ENCODE assay signal across 10 mouse cellular contexts in the genomic region with DNA sequence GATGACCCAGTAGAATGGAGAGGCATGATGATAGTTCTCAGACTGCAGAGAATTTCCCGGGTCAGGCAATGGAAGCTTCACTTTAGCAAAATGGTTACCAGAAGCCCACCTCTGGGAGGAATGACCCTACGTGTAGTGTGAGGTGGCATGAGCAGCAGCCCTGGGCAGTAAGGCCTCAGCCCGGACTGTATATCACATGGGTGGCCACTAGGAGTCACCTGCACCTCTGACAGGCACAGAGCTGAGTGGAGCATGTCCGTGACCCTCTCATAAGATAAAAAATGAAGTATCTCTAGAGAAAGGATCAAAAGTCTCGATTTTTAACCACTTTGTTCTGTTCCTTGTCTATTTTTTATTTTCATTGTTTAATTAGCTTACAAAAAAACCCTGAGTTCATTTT. TPM values are rescaled to one million over a fixed set of nuclear protein-coding genes. Genes with fewer than 3 reads are reported as not detected.
A peak's percentile ranks its signal among the peaks of the same experiment; 100 is the strongest.
DNase-seq lines count a peak whose midpoint lies in the region; ATAC-seq lines count a peak whose summit lies in the region.
"Had no signal": no experiment of that assay in that cellular context is flagged by ENCODE, and none has a peak within 500 bp of the region (broad histone marks: within the 10 kb centered on the region; RNA-seq: fewer than 3 reads in every experiment).

No protein-coding gene starts in this region.

- no peaks in the 10 kb centered on the region for H3K9me3 ChIP-seq in liver, embryonic 13.5 days (replicated peaks)
- H3K9me3 ChIP-seq: stomach, embryonic 15.5 days had no signal

- no peaks in the 10 kb centered on the region for H3K27me3 ChIP-seq in liver, embryonic 13.5 days
- H3K27me3 ChIP-seq: stomach, embryonic 15.5 days had no signal

- no peak overlapping the region for H3K4me3 ChIP-seq in liver, embryonic 13.5 days (replicated peaks)
- H3K4me3 ChIP-seq: stomach, embryonic 15.5 days had no signal

- 39% methylated on average over 5 of the region's 5 CpGs for WGBS in liver, embryonic 13.5 days (ENCODE audit: insufficient replicate concordance)

- no peak overlapping the region for H3K27ac ChIP-seq in liver, embryonic 13.5 days
- H3K27ac ChIP-seq: macrophage; stomach, embryonic 15.5 days had no signal

- no peak overlapping the region for H3K4me2 ChIP-seq in liver, embryonic 13.5 days
- H3K4me2 ChIP-seq: stomach, embryonic 15.5 days had no signal

- peak; percentile 8 for DNase-seq in gastrocnemius, postnatal 10 days
- no peak for DNase-seq in gastrocnemius, postnatal 36 days
- DNase-seq in 3T3-L1 (ENCODE audit: low read depth, low spot score): peak; percentile 37
- peak; percentile 23 to 25 for DNase-seq in adrenal gland, adult 18-20 months (ENCODE audit: low spot score in 2 of 2)
- no peak for DNase-seq in liver, embryonic 13.5 days
- DNase-seq in frontal cortex, postnatal 10 days (ENCODE audit: low spot score in 2 of 2): no peak
- DNase-seq in layer of hippocampus, postnatal 36 days: no peak
- DNase-seq in left cerebral cortex, adult 11 months (ENCODE audit: low spot score): no peak

- H3K4me1 ChIP-seq in liver, embryonic 13.5 days (replicated peaks): no peaks in the 10 kb centered on the region
- H3K4me1 ChIP-seq: stomach, embryonic 15.5 days had no signal

- intact Hi-C loops in gastrocnemius, postnatal 36 days (cut with DNase I): no loop called here

- no peak overlapping the region for H3K9ac ChIP-seq in liver, embryonic 13.5 days
- H3K9ac ChIP-seq: stomach, embryonic 15.5 days had no signal

- no peaks in the 10 kb centered on the region; the same call in 1 of the 2 replicates for H3K36me3 ChIP-seq in liver, embryonic 13.5 days
- H3K36me3 ChIP-seq: stomach, embryonic 15.5 days had no signal

- ATAC-seq in liver, embryonic 13.5 days (ENCODE audit: low read depth): peak; percentile 51; the same call in 1 of the 2 replicates

RNA-seq across cellular contexts. Expression of a gene that starts 14.4 kb away (rescaled TPM):
- total RNA-seq in gastrocnemius, postnatal 10 days (2021): not detected
- total RNA-seq in gastrocnemius, postnatal 36 days (2021): not detected
- not detected for total RNA-seq in adrenal gland, adult 18-20 months (2021)
- polyA plus RNA-seq in liver, embryonic 13.5 days (2015; fragmentation: Nextera tagmentation; extraction: Ambion mirVana): 68.2 and 89.7 TPM in 2 replicates
- not detected for total RNA-seq in layer of hippocampus, postnatal 36 days (2021)
- polyA plus RNA-seq: macrophage had no signal

RNA-seq across cellular contexts. Expression of a gene that starts 27.7 kb away (rescaled TPM):
- total RNA-seq in gastrocnemius, postnatal 10 days (2021): 10 to 100 TPM; 20.2 to 23.9 TPM
- 10 to 100 TPM; 12.2 to 15.9 TPM for total RNA-seq in gastrocnemius, postnatal 36 days (2021)
- total RNA-seq in adrenal gland, adult 18-20 months (2021): 10 to 100 TPM; 27.0 to 30.0 TPM
- 14.6 and 15.5 TPM in 2 replicates for polyA plus RNA-seq in liver, embryonic 13.5 days (2015; fragmentation: Nextera tagmentation; extraction: Ambion mirVana)
- 10 to 100 TPM; 57.2 to 65.2 TPM for total RNA-seq in layer of hippocampus, postnatal 36 days (2021)

Comparison
In these comparisons a context has a peak if more than half of its experiments do, and no peak if none do; other contexts are left out.
1. DNase-seq: peak in gastrocnemius, postnatal 10 days (single experiment), 3T3-L1 (single experiment) and adrenal gland, adult 18-20 months (2 of 2); none in gastrocnemius, postnatal 36 days (0 of 2), liver, embryonic 13.5 days (single experiment), frontal cortex, postnatal 10 days (0 of 2), layer of hippocampus, postnatal 36 days (0 of 2) and left cerebral cortex, adult 11 months (single experiment).